Mouse (Mus musculus): Measurements from ENCODE around the gene Stub1. TPM values are rescaled to one million over a fixed set of nuclear protein-coding genes. Genes with fewer than 3 reads are reported as not detected.

Stub1 gene
- polyA plus RNA-seq, 1 experiment from 2014 or later: 112 TPM

DNA sequence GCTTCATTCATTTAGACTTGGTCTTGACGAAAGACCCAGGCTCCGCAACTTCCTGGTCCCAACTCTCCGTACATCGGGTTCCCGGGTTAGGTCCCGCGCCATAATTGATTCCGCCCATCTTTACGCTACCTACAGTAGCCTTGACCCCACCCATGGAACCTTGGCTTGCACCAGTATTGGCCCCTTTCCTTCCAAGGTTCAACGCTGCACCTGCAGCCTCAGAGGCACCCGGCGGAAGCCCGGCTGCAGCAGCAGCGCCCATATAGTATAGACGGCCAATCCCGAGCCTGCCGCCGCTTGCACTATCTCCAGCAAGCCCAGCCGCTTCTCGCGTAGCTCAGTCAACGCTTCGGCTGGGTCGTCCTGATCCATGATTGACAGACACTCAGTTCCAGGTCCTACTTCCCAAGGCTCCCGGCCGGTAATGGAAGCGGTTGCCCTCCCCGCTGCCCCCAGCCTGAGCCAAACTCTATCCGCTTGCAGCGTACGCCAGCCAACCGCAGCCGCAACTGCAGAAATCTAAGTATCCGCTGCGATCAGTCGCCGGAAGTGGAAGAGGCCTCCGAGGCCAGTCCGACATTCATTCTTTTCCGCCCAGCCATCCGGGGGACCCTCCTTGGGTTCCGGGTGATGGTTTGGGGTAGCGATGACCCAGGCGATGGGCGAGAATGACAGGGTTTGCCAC, 41.2 kb downstream of the Stub1 start:
- Histone ChIP-seq H3K9ac (ENCODE audit: low read depth, low read length) (peak overlapping the region; percentile 78), H3K9me3 (replicated peaks; ENCODE audit: control insufficient read depth, low read length) (no peaks in the 10 kb centered on the region), H3K27me3 (ENCODE audit: control insufficient read depth, insufficient read depth, low read depth, low read length) (no peaks in the 10 kb centered on the region), H3K4me1 (ENCODE audit: control insufficient read depth, low read depth, low read length) (peaks cover 33% of the 10 kb centered on the region), H3K27ac (ENCODE audit: low read length) (peak overlapping the region; percentile 92), H3K36me3 (ENCODE audit: control insufficient read depth, insufficient read depth) (no peaks in the 10 kb centered on the region), H3K4me3 (ENCODE audit: low read depth, low read length) (peak overlapping the region; percentile 86), H3K4me2 (ENCODE audit: low read depth, low read length) (peak overlapping the region; percentile 91)
- under 1% methylated on average over 45 of the region's 45 CpGs for WGBS (ENCODE audit: insufficient replicate concordance)
- ATAC-seq (ENCODE audit: low read depth): peak; percentile 66

DNA sequence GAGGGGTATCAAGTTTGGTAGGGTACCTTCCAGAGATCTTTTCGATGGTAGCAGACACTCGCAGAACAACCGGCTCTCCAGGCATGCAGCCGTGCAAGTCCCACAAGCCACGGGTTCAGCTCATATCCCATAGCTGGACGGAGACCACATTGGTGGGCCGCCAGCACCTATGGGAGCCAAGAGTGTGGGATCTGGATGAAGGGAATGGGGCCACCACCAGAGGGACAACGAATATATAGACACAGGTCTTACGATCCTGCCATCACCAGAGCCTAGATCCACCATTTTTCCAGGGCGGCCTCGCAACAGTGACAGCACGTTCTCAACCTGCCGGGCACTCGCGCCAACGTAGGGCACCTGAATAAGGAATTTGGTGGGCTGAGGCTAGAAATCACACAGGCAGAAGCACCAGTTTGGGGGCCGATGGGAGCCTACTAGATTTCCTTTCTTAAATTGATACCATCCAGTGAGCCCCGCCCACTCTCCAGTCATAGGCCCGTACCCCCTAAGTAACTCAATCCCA, 41.8 kb downstream of the Stub1 start:
- Histone ChIP-seq H3K4me3 (ENCODE audit: low read depth, low read length) (peak overlapping the region; percentile 86), H3K27ac (ENCODE audit: low read length) (peak overlapping the region; percentile 92), H3K4me2 (ENCODE audit: low read depth, low read length) (peak overlapping the region; percentile 91), H3K4me1 (ENCODE audit: control insufficient read depth, low read depth, low read length) (peaks cover 31% of the 10 kb centered on the region), H3K27me3 (ENCODE audit: control insufficient read depth, insufficient read depth, low read depth, low read length) (no peaks in the 10 kb centered on the region), H3K36me3 (ENCODE audit: control insufficient read depth, insufficient read depth) (no peaks in the 10 kb centered on the region), H3K9ac (ENCODE audit: low read depth, low read length) (peak overlapping the region; percentile 78), H3K9me3 (replicated peaks; ENCODE audit: control insufficient read depth, low read length) (no peaks in the 10 kb centered on the region)
- WGBS (ENCODE audit: insufficient replicate concordance): 27% methylated on average over 19 of the region's 19 CpGs
- no peak for ATAC-seq (ENCODE audit: low read depth)

DNA sequence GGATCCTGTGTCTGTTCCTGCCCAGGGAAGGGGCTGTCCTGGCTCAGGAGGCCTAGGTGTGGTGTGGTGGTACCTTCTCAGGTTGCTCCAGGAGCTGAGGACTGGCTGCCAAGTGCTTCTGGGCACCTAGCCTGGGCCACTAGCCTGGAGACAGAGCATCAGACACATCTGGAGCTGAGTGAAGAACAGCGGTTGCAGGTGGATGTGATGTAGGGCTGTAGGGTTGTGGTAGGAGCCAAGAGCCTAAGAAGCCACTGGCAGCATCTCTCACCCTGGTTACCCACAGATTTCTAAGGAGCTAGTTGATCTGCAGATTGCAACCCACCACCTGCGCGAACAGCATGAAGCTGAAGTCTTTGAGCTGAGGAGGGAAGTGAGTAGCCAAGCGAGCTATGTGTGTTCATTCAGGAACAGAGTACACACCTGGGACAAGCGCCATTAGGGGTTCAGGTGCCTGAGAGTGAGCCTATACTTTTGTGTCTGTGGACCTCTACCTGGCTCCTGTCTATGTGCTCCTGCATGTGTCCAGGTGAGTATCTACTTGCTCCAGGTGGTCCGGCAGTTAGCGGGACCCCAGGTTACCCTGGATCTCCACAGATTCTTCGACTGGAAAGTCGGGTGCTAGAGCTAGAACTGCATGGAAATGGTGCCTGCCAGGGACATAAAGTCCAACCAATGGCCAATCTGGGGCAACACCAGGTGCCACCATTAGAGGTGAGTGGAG, 46.3 kb downstream of the Stub1 start:
- Histone ChIP-seq H3K4me1 (ENCODE audit: control insufficient read depth, low read depth, low read length) (peaks cover 14% of the 10 kb centered on the region), H3K27me3 (ENCODE audit: control insufficient read depth, insufficient read depth, low read depth, low read length) (no peaks in the 10 kb centered on the region), H3K9me3 (replicated peaks; ENCODE audit: control insufficient read depth, low read length) (no peaks in the 10 kb centered on the region), H3K4me2 (ENCODE audit: low read depth, low read length) (no peak overlapping the region), H3K4me3 (ENCODE audit: low read depth, low read length) (no peak overlapping the region), H3K27ac (ENCODE audit: low read length) (no peak overlapping the region), H3K9ac (ENCODE audit: low read depth, low read length) (no peak overlapping the region), H3K36me3 (ENCODE audit: control insufficient read depth, insufficient read depth) (no peaks in the 10 kb centered on the region)
- no peak for ATAC-seq (ENCODE audit: low read depth)
- WGBS (ENCODE audit: insufficient replicate concordance): 82% methylated on average over 9 of the region's 9 CpGs

DNA sequence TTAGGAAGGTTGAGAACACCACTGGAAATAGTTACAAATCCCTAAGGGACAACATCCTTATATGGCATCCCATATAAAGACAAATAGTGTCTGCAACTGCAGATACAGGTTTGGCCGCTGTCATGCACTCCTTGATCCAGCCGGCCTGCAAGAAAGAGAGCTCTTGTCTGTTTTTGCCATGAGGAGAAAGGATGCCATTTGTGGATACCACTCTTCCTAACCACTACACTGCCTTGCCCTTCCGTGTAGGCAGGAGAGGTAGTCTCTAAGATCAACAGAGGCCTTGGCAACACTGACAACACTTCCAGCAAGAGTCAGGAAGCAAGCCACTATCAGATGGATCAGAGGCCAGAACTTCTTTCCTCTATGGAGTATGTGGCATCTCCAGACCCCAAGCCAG, 46.9 kb downstream of the Stub1 start, which contains the start of gene Ccdc78:
Gene Ccdc78 (plus strand): TSS at position 301 of the 400 bp plus-strand sequence.
- H3K9ac ChIP-seq (ENCODE audit: low read depth, low read length): peak within 1 kb of the TSS; percentile 71
- H3K4me2 ChIP-seq (ENCODE audit: low read depth, low read length): peak within 1 kb of the TSS; percentile 69
- ATAC-seq (ENCODE audit: low read depth): no peak
- peaks cover 11% of the 10 kb centered on the region for H3K4me1 ChIP-seq (ENCODE audit: control insufficient read depth, low read depth, low read length)
- peaks cover 4% of the 10 kb centered on the region; the same call in 1 of the 2 replicates for H3K36me3 ChIP-seq (ENCODE audit: control insufficient read depth, insufficient read depth)
- H3K27me3 ChIP-seq (ENCODE audit: control insufficient read depth, insufficient read depth, low read depth, low read length): no peaks in the 10 kb centered on the region
- 66% methylated on average over 3 of the region's 3 CpGs for WGBS (ENCODE audit: insufficient replicate concordance)
- H3K4me3 ChIP-seq (ENCODE audit: low read depth, low read length): peak within 1 kb of the TSS; percentile 76
- H3K27ac ChIP-seq (ENCODE audit: low read length): peak within 1 kb of the TSS; percentile 54
- no peaks in the 10 kb centered on the region for H3K9me3 ChIP-seq (replicated peaks; ENCODE audit: control insufficient read depth, low read length)

DNA sequence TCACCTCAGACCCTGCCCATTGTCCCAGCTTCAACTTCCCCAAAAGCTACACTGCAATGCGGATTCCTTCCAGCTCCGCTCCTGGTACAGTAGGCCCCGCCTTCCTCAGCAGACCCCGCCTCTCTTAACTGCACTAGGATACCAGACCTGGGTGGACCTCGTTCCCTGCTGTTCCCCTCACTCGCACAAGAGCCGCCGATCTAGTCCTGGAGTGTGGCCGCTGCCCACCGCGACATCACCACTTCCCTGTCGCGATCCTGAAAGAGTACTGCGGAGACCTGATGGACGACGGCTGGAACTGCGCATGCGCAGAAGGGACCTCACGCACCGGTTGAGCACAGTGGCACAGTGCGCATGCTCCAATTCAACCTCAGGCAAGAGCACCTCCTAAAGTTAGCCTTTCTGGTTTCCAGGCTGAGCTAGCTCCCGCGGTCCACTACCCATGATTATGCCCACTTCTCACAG, 47.9 kb downstream of the Stub1 start, which contains the start of gene Haghl:
Gene Haghl (minus strand): TSS at position 393 of the 465 bp plus-strand sequence.
- H3K4me3 ChIP-seq (ENCODE audit: low read depth, low read length): peak within 1 kb of the TSS; percentile 76
- H3K27me3 ChIP-seq (ENCODE audit: control insufficient read depth, insufficient read depth, low read depth, low read length): no peaks in the 10 kb centered on the region
- H3K9ac ChIP-seq (ENCODE audit: low read depth, low read length): peak within 1 kb of the TSS; percentile 71
- H3K9me3 ChIP-seq (replicated peaks; ENCODE audit: control insufficient read depth, low read length): no peaks in the 10 kb centered on the region
- WGBS (ENCODE audit: insufficient replicate concordance): under 1% methylated on average over 23 of the region's 23 CpGs
- ATAC-seq (ENCODE audit: low read depth): peak; percentile 86
- peaks cover 7% of the 10 kb centered on the region; the same call in 1 of the 2 replicates for H3K36me3 ChIP-seq (ENCODE audit: control insufficient read depth, insufficient read depth)
- H3K4me2 ChIP-seq (ENCODE audit: low read depth, low read length): peak within 1 kb of the TSS; percentile 69
- peaks cover 5% of the 10 kb centered on the region for H3K4me1 ChIP-seq (ENCODE audit: control insufficient read depth, low read depth, low read length)
- peak within 1 kb of the TSS; percentile 54 for H3K27ac ChIP-seq (ENCODE audit: low read length)

DNA sequence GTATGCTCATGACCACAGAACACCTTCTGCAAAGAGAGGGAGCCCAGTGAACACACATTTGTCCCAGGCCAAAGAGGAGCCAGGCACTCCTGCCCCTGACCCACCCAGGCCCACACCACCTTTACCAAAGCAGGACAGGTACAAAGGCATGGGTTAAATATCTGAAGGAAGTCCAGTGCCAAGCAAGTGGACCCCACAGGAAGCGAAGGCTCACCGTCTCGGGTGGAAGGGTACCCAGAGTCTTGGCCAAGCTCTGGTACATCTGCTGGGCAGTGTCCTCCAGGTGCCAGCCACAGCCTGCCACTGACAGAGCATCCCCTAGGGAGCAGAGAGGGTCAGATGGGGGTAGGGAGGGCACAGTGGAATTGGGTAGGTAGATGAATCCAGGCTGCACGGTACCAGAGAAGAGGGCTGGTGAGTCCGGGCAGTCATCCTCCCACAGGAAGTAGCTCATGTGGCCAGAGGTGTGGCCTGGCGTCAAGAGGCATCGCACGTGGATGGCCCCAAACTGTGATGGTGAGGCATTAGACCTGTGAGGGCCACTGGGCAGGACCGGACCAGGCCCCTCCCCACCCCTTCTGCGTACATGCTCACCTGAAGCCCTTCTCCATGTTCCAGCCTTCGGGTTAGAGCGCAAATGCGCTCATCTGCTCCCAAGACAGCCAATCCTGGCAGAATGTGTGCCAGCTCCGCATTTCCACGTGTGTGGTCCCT, 49.2 kb downstream of the Stub1 start:
- ATAC-seq (ENCODE audit: low read depth): no peak
- 71% methylated on average over 15 of the region's 15 CpGs for WGBS (ENCODE audit: insufficient replicate concordance)
- H3K9me3 ChIP-seq (replicated peaks; ENCODE audit: control insufficient read depth, low read length): no peaks in the 10 kb centered on the region
- peaks cover 10% of the 10 kb centered on the region; the same call in 1 of the 2 replicates for H3K36me3 ChIP-seq (ENCODE audit: control insufficient read depth, insufficient read depth)
- H3K9ac ChIP-seq (ENCODE audit: low read depth, low read length): no peak overlapping the region
- H3K4me2 ChIP-seq (ENCODE audit: low read depth, low read length): no peak overlapping the region
- no peak overlapping the region for H3K4me3 ChIP-seq (ENCODE audit: low read depth, low read length)
- H3K27ac ChIP-seq (ENCODE audit: low read length): no peak overlapping the region
- peaks cover 5% of the 10 kb centered on the region for H3K4me1 ChIP-seq (ENCODE audit: control insufficient read depth, low read depth, low read length)
- no peaks in the 10 kb centered on the region for H3K27me3 ChIP-seq (ENCODE audit: control insufficient read depth, insufficient read depth, low read depth, low read length)

DNA sequence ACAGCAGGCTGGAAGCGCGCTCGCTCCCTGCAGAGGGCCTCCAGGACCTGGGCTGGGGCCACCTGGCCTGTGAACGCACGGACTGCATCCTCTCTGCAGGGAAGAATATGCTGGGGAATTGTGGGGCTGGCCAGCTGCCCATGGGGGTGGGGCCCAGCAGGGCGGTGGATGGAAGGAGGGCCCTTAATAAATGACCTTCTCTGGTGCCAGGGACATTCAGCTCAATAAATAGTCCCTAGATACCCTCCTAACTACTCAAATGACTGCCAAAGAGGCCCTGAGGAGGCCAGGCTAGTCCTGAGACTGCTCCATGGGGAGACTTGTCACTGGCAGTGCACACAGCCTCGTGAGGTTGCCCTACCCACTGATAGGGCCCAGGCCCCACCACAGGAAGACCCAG, 50.1 kb downstream of the Stub1 start:
- Histone ChIP-seq H3K36me3 (ENCODE audit: control insufficient read depth, insufficient read depth) (peaks cover 10% of the 10 kb centered on the region; the same call in 1 of the 2 replicates), H3K4me3 (ENCODE audit: low read depth, low read length) (no peak overlapping the region), H3K9me3 (replicated peaks; ENCODE audit: control insufficient read depth, low read length) (no peaks in the 10 kb centered on the region), H3K4me2 (ENCODE audit: low read depth, low read length) (no peak overlapping the region), H3K27me3 (ENCODE audit: control insufficient read depth, insufficient read depth, low read depth, low read length) (no peaks in the 10 kb centered on the region), H3K27ac (ENCODE audit: low read length) (no peak overlapping the region), H3K9ac (ENCODE audit: low read depth, low read length) (no peak overlapping the region), H3K4me1 (ENCODE audit: control insufficient read depth, low read depth, low read length) (peaks cover 5% of the 10 kb centered on the region)
- ATAC-seq (ENCODE audit: low read depth): no peak
- WGBS (ENCODE audit: insufficient replicate concordance): 66% methylated on average over 7 of the region's 7 CpGs

DNA sequence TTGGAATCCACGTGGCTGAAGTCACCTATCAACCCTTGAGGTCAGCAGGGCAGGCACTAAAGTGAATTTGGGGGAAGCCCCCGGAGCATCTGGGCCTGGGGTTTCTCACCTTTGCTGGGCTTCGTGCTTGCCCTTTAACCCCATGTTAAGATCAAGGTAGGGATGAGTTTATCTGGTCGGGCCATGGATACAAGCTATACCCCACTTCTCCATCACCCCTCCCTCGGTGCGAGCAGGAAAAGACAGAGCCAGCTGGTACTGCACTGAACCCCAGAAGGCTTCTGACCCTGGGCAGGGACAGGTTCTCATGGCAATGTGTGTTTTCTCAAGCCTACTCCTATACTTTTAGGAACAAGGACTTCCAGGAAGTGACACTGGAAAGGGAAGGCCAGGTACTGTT, 51.9 kb downstream of the Stub1 start:
- no peak overlapping the region for H3K4me3 ChIP-seq (ENCODE audit: low read depth, low read length)
- H3K4me2 ChIP-seq (ENCODE audit: low read depth, low read length): no peak overlapping the region
- H3K9ac ChIP-seq (ENCODE audit: low read depth, low read length): no peak overlapping the region
- 76% methylated on average over 6 of the region's 6 CpGs for WGBS (ENCODE audit: insufficient replicate concordance)
- H3K4me1 ChIP-seq (ENCODE audit: control insufficient read depth, low read depth, low read length): peaks cover 5% of the 10 kb centered on the region
- H3K27ac ChIP-seq (ENCODE audit: low read length): no peak overlapping the region
- H3K36me3 ChIP-seq (ENCODE audit: control insufficient read depth, insufficient read depth): peaks cover 12% of the 10 kb centered on the region; the same call in 1 of the 2 replicates
- no peaks in the 10 kb centered on the region for H3K27me3 ChIP-seq (ENCODE audit: control insufficient read depth, insufficient read depth, low read depth, low read length)
- no peak for ATAC-seq (ENCODE audit: low read depth)
- H3K9me3 ChIP-seq (replicated peaks; ENCODE audit: control insufficient read depth, low read length): no peaks in the 10 kb centered on the region

Measured in liver, embryonic 16.5 days (tissue).